Mouse (Mus musculus): ENCODE measurements around the gene Gm3159. TPM values are rescaled to one million over a fixed set of nuclear protein-coding genes. Genes with fewer than 3 reads are reported as not detected.
"Not testable (repeated sequence)": the region's sequence is repeated elsewhere in the genome, so short reads cannot be mapped to it uniquely, and the experiment has no call there.

Gene Gm3159
- polyA plus RNA-seq, 1 experiment from 2014 or later: not detected

- not testable (repeated sequence) for H3K4me3 ChIP-seq; H3K36me3 ChIP-seq; H3K4me2 ChIP-seq; ATAC-seq; H3K9ac ChIP-seq; H3K9me3 ChIP-seq (replicated peaks); H3K27ac ChIP-seq; H3K27me3 ChIP-seq (replicated peaks); H3K4me1 ChIP-seq
Measured at GRCm38 (mm10) chr14:4430692-4431091, 33.4 kb downstream of the Gm3159 start, which contains the start of gene Gm3173. Gene Gm3173, plus strand, starts transcription at chr14:4430992.

Other genes starting within 250 kb of the Gm3159 start
- gene Gm3127, start 232.5 kb upstream of the Gm3159 start, polyA plus RNA-seq (2016; fragmentation: Nextera tagmentation; extraction: Ambion mirVana): not detected in 2 replicates
- gene Gm2974, start 214.9 kb upstream of the Gm3159 start, polyA plus RNA-seq (2016; fragmentation: Nextera tagmentation; extraction: Ambion mirVana): not detected in 2 replicates
- not detected in 2 replicates for gene Gm3138, start 147.9 kb upstream of the Gm3159 start, polyA plus RNA-seq (2016; fragmentation: Nextera tagmentation; extraction: Ambion mirVana)
- gene Gm3149, start 80.2 kb upstream of the Gm3159 start, polyA plus RNA-seq (2016; fragmentation: Nextera tagmentation; extraction: Ambion mirVana): not detected in 2 replicates
- gene 2610042L04Rik, start 62.8 kb upstream of the Gm3159 start, polyA plus RNA-seq (2016; fragmentation: Nextera tagmentation; extraction: Ambion mirVana): not detected in 2 replicates
- not detected in 2 replicates for gene Gm3164, start 17.9 kb downstream of the Gm3159 start, polyA plus RNA-seq (2016; fragmentation: Nextera tagmentation; extraction: Ambion mirVana)
- not detected in 2 replicates for gene Gm3173, start 33.5 kb downstream of the Gm3159 start, polyA plus RNA-seq (2016; fragmentation: Nextera tagmentation; extraction: Ambion mirVana)
- not detected in 2 replicates for gene Gm3182, start 84.2 kb downstream of the Gm3159 start, polyA plus RNA-seq (2016; fragmentation: Nextera tagmentation; extraction: Ambion mirVana)
- not detected in 2 replicates for gene Gm3047, start 157.9 kb downstream of the Gm3159 start, polyA plus RNA-seq (2016; fragmentation: Nextera tagmentation; extraction: Ambion mirVana)
- not detected in 2 replicates for gene Gm8159, start 234.8 kb downstream of the Gm3159 start, polyA plus RNA-seq (2016; fragmentation: Nextera tagmentation; extraction: Ambion mirVana)